Mouse (Mus musculus) layer of hippocampus, postnatal 25 days (tissue): Measurements from ENCODE around the gene Qsox2. TPM values are rescaled to one million over a fixed set of nuclear protein-coding genes. Genes with fewer than 3 reads are reported as not detected.

Experiments used
- DNase-seq, 2 experiments: peaks; one replicate each; pipeline ENCODE4 v3.0.0; 2022; ENCODE audit warnings: mixed read lengths in 2 of 2, low spot score in 1 of 2; ENCODE audit errors: extremely low spot score in 1 of 2
- total RNA-seq, 2 experiments: library from RNA; stranded (reverse); gene quantifications; 2 replicates each; pipeline ENCODE4 v1.2.3; 2021

Gene Qsox2
- total RNA-seq = 10 to 100 TPM; 24.5 to 25.3 TPM

DNA sequence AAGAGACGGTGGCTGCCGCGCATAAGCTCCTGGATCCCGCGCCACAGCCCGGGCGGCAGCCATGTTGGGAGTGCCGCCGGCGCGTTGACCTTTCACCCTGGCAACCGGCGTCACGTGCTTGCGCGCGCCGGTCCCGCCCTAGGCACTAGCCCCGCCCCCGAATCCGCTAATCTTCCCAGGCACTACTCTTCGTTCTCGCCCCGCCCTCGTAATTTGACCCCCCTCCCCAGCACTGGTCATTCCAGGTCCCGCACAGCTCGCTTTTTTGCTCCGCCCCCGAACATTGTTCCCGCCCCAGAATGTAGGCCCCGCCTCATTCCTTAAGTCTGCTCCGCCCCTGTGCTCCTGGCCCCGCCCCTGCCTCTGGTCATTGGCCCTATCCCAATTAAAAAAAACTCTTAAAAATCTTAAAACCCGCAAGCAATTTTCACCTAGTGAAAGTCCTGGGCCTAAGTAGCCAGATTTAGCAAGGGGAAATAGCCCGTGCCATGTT, at the start of gene Qsox2:
Qsox2 (minus strand) TSS at position 236 of the 493 bp plus-strand sequence.
- DNase-seq = peak; percentile 77 to 78

DNA sequence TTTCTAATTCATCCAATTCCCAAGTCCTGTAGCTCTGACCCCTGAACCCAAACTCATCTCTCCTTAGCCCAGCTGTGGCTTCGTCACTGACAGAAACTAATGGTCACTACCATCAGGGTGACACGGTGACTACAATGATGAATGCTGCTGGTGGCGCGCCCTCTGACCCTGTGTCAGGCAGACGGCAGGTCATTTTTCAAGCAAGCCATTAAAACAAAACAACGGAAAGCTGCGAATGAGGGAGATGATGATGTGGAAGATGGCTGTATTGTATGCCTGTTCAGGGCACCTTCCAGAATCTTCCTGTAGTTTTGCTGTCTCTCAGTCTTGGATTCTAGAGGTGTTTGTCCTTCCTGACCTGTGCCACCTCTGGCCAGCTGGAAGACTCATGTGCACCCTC, 49.1 kb upstream of the Qsox2 start:
- no peak for DNase-seq

DNA sequence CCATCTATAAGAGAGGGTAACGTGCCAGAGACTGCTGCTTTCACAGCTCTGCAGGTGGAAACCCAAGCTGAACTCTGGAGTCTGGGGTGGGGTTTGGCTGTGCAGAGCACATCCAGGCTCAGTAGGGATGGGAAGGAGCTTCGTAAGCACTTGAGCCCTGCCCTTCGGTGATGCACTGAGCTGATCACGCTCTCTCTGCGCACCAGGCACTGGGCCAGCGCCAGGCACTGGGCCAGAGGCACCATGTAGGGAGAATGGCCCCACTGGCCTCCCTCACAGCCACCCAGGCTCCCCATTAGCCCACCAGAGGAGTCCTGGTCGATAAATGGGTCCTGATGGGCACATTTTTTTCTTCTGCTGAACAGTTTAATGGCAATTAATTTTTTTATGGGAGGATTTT, 48.5 kb upstream of the Qsox2 start:
- DNase-seq = peak in 1 of 2 experiments; percentile 8

DNA sequence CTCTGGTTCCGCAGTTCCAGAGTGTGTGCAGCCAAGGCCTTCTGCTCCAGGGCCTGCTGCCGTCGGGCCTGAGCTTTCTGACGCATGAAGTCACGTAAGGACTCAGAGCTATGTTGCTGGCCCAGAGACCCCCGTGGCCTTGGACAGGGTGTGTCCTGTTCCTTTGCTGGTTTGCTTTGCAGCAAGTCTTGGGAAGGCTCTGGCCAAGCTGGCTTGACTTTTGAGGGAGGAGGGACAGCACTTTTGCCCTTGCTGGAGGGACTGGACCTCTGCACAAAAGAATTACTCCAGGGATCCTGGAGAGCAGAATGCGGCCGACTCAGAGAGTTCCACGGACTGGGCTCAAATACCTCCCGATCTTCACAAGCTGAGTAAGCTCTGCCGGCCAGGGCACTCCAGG, 43.3 kb upstream of the Qsox2 start:
- no peak for DNase-seq

- DNase-seq = no peak
Observed at GRCm38 (mm10) chr2:26279712-26280111, 42.4 kb upstream of the Qsox2 start.

GRCm38 (mm10) chr2:26273611-26274010, 36.3 kb upstream of the Qsox2 start:
- DNase-seq = peak; percentile 40 to 71

- DNase-seq = no peak
Observed at GRCm38 (mm10) chr2:26268216-26268615, 30.9 kb upstream of the Qsox2 start.

DNA sequence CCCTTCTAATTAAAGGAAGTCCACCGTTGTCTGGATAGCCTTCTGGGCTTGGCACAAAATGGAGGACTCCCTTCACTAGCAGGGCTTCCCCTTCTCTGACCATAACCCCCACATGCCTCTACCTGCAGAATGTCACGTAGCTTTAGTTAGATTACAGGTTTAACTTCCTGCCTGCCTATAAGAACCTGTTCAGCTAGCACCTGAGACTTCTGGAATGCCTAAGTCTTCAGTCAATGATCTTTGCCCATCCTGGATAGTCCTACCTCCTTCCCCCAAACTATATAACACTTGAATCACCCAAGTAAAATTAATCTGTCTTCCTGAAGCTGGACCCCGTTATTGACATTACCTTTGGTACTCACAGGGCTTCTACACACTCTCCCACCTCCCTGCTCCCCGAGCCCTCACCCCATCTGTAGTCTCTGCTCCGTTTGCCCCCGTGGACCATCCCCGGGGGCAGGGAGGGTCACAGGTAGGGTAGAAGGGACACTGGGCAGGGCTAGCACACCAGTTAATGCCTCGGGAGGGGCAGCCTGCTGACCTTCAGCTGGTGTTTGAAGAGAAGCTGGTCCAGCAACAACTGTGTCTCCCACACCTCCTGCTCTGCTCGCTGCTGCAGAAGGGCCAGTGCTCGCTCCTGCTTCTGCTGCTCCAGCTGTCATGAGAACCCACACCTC, 28.9 kb upstream of the Qsox2 start:
- no peak for DNase-seq

GRCm38 (mm10) chr2:26265095-26265494, 27.8 kb upstream of the Qsox2 start:
- no peak for DNase-seq

DNA sequence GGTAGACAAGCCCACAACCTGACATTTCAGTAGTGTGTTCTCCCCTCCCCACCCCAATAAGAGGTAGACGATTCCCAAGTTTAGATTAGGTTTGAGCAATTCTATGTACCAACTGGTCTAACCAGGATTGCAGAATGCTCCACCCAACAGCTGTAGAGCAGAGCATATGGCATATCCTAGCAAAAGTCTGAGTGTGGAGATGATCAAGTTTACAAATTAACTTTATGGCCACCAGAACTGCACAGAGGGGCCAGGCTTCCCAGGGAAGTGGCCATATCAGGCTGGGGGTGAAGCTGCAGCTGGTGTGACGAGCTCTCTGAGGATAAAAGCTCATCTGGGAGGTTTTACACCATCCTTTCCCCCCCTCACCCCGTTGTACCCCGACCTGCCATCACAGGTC, 27.3 kb upstream of the Qsox2 start:
- no peak for DNase-seq

GRCm38 (mm10) chr2:26257315-26258096, 20.2 kb upstream of the Qsox2 start:
- DNase-seq = no peak

- no peak for DNase-seq
Observed at GRCm38 (mm10) chr2:26254816-26255215, 17.5 kb upstream of the Qsox2 start.

DNA sequence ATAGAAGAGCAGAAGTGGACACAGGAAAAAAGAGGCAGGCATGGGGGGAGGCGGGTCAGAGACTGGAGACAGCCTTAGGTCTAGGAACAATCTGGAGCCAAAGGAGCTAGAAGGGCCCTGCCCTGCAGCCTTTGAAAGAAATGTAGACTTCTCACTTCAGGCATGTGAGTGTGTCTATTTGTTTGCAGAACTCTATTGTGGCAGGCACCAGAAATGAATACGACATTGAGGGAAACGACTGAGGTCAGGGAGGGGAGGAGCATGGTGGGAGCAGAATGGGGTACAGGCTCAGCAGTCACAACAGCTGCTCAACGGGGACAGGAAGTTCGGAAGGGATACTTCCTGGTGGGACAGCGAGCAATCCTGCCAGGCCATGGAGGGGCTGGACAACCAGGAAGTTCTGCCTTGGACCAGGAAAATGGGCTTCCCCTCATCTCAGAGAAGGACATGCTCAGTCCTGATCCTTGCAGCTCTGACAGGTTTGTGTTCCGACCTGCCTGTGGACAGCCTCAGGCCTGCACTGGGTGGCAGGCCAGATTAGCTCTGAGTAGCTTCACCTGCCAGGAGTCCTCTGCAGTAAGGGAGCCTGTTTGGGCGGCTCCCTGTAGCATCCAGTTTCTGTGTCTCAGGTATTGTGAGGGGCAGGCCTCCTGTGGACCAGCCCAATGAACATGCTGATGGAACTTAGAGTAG, 15.3 kb upstream of the Qsox2 start:
- DNase-seq = no peak

GRCm38 (mm10) chr2:26247531-26247930, 10.2 kb upstream of the Qsox2 start:
- no peak for DNase-seq

DNA sequence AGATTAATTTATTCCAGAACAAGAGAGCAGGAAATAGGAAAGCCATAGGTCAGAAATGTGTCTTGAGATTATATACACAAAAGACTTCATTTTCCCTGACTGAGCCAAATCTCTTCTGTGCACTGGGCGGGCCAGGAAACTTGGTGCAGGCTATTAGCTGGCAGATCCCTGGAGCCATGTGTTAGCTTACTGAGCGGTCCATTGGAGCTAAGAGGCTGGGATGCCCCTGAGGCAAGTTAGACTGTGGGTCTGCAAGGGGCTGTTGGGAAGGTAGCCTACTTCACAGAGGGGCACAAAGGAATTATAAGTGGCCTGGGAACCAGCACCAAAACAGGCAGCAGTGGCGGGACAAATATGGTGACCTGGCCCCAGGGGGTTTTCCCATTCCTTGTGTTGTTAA, 3.5 kb upstream of the Qsox2 start:
- DNase-seq = no peak

DNA sequence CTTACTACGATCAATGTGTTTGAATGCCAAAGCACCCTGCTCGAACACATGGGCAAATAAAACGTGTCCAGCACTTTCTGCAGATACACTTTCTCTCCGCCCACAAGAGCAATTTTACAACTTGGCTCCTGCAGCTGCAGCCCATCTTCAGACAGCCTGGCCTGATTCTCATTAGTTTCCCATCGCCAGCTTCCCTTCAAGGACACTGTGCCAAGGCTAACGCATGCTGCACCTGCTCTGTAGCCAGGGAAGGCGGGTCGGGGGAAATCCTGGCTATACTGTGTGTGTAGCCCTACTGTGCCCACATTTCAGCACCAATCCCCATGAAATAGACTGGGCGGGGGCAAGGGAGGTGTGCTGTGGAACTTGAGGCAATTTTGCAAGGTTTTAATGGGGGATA, 3.0 kb upstream of the Qsox2 start:
- DNase-seq = no peak

GRCm38 (mm10) chr2:26236681-26237289, 540 bp downstream of the Qsox2 start:
- DNase-seq = peak in 1 of 2 experiments; percentile 16

GRCm38 (mm10) chr2:26234771-26235170, 2.6 kb downstream of the Qsox2 start:
- no peak for DNase-seq

GRCm38 (mm10) chr2:26234253-26234652, 3.1 kb downstream of the Qsox2 start:
- no peak for DNase-seq

DNA sequence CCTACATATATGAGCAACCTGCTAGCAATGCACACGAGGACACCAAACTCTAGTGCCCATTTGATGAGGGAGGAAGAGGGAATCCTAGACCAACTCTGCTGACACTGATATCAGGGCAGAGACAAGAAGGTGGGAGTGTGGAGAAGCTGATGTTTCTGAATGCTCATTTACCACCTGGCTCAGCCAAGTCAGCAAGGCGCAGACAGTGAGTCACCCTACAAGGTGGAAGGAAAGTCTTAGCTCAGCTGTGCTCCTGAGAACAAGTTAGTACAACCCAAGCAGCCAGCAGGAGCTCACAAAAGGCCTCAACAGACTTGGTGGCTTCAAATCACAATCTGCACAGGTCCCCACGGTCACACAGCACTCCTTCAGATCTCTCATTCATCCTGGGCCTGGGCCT, 6.0 kb downstream of the Qsox2 start:
- DNase-seq = no peak

- DNase-seq = no peak
Observed at GRCm38 (mm10) chr2:26230253-26230652, 7.1 kb downstream of the Qsox2 start.
